Mouse (Mus musculus) embryonic facial prominence, embryonic 15.5 days (tissue): ENCODE data around the gene Rtl4. TPM values are rescaled to one million over a fixed set of nuclear protein-coding genes. Genes with fewer than 3 reads are reported as not detected.
A peak's percentile ranks its signal among the peaks of the same experiment; 100 is the strongest.

Experiments used
- ATAC-seq: fragments of 200-750 bp; cut with Nextera tagmentation; 2 replicates; pipeline ENCODE4 v1.8.0; 2017; ENCODE audit warnings: low read depth, moderate TSS enrichment; ENCODE audit not compliant: insufficient number of reproducible peaks, low FRiP score, low TSS enrichment
- H3K27ac ChIP-seq: fragments of 300-500 bp; sonication (generic); replicated peaks from 2 replicates; pipeline ENCODE4 v1.5.1; 2015; ENCODE audit warnings: mild to moderate bottlenecking, inconsistent platforms
- H3K27me3 ChIP-seq: fragments of 300-500 bp; sonication (generic); 2 replicates; pipeline ENCODE4 v1.6.1; 2015; ENCODE audit warnings: inconsistent platforms
- H3K36me3 ChIP-seq: fragments of 300-500 bp; sonication (generic); 2 replicates; pipeline ENCODE4 v1.6.1; 2015; ENCODE audit warnings: mild to moderate bottlenecking, inconsistent platforms
- H3K4me1 ChIP-seq: fragments of 300-500 bp; sonication (generic); 2 replicates; pipeline ENCODE4 v1.6.1; 2015; ENCODE audit warnings: inconsistent platforms
- H3K4me2 ChIP-seq: fragments of 300-500 bp; sonication (generic); replicated peaks from 2 replicates; pipeline ENCODE4 v1.6.1; 2015; ENCODE audit warnings: mild to moderate bottlenecking, inconsistent platforms
- H3K4me3 ChIP-seq: fragments of 300-500 bp; sonication (generic); replicated peaks from 2 replicates; pipeline ENCODE4 v1.5.1; 2015; ENCODE audit warnings: mild to moderate bottlenecking, inconsistent platforms
- H3K9ac ChIP-seq: fragments of 300-500 bp; sonication (generic); 2 replicates; pipeline ENCODE4 v1.6.1; 2015; ENCODE audit warnings: inconsistent platforms
- H3K9me3 ChIP-seq: fragments of 300-500 bp; sonication (generic); replicated peaks from 2 replicates; pipeline ENCODE4 v1.6.1; 2016; ENCODE audit warnings: inconsistent platforms
- WGBS: fragments of 180-500 bp; shearing (Covaris S2); methylation state at CpG from one replicate; pipeline ENCODE4 v1.1.7; 2015; 5-methylcytosine and 5-hydroxymethylcytosine counted together
- microRNA counts: library from miRNA; unstranded; fragments of <30 nt; microRNA quantifications from one replicate; lab custom pipeline; 2016
- microRNA-seq: library from miRNA; unstranded; fragments of <30 nt; microRNA quantifications from one replicate; pipeline ENCODE4, GENCODE M21; 2016; ENCODE audit warnings: borderline number of aligned reads
- polyA plus RNA-seq: library from polyadenylated mRNA; unstranded; fragments of >200 nt; fragmentation: Nextera tagmentation; extraction: Ambion mirVana; gene quantifications from 2 replicates; pipeline ENCODE4 v1.2.1, GENCODE M21; 2015

Rtl4 gene
- polyA plus RNA-seq, 1 experiment from 2014 or later: 0.75 TPM

DNA sequence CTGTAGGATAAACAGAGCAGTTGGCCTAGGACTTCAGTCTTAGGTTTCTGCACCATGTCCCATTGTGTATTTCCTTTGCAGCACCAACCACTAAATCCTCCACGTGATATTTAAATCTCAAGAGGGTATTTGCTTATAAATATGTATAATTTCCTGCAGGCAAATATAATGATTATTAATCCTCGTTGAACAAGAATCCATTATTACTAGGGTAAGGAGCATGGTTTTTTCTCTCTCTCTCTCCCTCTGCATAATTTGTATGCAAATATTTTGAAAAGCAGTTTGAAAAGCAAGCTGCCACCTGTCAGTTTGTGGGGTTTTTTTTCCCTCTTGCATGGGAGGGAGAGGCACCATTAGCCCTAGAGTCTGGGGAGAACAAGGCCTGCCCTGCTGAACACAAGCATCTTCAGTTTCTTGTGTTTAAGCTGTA lies 376.8 kb downstream of the Rtl4 start:
- Histone ChIP-seq H3K4me1 (no peaks in the 10 kb centered on the region), H3K27ac (no peak overlapping the region), H3K4me2 (no peak overlapping the region), H3K9me3 (no peaks in the 10 kb centered on the region), H3K36me3 (no peaks in the 10 kb centered on the region), H3K27me3 (no peaks in the 10 kb centered on the region), H3K4me3 (no peak overlapping the region), H3K9ac (no peak overlapping the region)
- ATAC-seq: no peak
- WGBS: 51% methylated on average over 2 of the region's 2 CpGs

DNA sequence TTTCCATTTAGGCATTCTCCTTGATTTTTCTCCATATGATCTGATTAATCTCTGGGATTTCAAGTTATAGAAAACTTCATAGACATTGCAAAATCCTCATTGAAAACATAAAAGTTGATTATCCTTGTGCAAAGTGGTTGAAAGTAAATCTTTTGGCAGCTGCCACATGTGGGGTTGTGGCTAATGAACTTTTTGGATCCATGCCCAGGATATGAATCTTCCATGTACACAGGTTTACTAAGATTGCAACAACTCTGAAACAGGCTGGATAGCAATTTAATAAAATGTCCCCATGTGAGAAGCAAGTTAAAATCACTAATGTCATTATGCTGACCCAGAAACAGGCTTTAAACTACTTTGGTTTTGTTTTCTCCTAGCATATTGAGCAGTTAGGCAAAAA lies 401.1 kb downstream of the Rtl4 start:
- Histone ChIP-seq H3K27ac (no peak overlapping the region), H3K36me3 (no peaks in the 10 kb centered on the region), H3K9me3 (no peaks in the 10 kb centered on the region), H3K9ac (no peak overlapping the region), H3K4me1 (no peaks in the 10 kb centered on the region), H3K27me3 (no peaks in the 10 kb centered on the region), H3K4me2 (no peak overlapping the region), H3K4me3 (no peak overlapping the region)
- ATAC-seq: no peak

DNA sequence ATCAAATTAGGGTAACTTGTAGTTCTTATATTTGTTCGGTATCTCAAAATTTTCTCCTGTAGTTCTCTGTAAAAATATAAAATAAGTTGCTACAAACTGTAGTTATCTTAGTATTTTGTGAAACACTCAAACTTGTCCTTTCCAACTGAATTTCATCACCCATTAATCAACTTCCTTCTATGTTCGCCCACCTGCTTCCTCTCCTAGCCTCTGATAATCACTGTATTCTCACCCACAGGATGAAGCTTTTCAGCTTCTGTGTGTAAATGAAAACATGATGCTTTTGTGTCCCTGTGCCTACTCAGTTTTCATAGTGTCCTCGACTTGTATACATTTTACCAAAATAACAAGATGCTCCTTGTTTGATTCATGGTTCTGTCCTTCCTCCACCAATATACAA lies 401.7 kb downstream of the Rtl4 start:
- WGBS: 71% methylated on average over 3 of the region's 3 CpGs
- H3K27me3 ChIP-seq: no peaks in the 10 kb centered on the region
- no peaks in the 10 kb centered on the region for H3K9me3 ChIP-seq
- H3K4me2 ChIP-seq: no peak overlapping the region
- H3K36me3 ChIP-seq: no peaks in the 10 kb centered on the region
- H3K9ac ChIP-seq: no peak overlapping the region
- no peaks in the 10 kb centered on the region for H3K4me1 ChIP-seq
- no peak overlapping the region for H3K27ac ChIP-seq
- no peak overlapping the region for H3K4me3 ChIP-seq
- ATAC-seq: no peak

DNA sequence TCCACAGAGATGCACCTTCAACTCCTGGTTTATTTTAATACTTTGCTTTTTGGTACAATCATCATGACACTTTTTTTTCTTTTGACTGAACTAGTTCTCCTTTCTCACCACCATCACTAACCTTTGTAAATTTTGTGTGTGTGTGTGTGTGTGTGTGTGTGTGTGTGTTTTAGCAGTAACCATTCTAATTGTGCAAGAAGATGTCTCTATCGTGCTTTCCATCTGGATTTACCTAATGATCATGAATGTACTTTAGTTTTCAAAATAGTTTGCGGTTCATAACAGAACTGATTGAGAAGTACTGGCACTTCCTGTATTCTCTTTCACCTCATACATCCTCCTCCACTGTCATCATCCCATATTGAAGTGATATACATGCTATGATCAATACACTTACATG lies 402.3 kb downstream of the Rtl4 start:
- Histone ChIP-seq H3K9me3 (no peaks in the 10 kb centered on the region), H3K4me2 (no peak overlapping the region), H3K4me3 (no peak overlapping the region), H3K27ac (no peak overlapping the region), H3K4me1 (no peaks in the 10 kb centered on the region), H3K9ac (no peak overlapping the region), H3K36me3 (no peaks in the 10 kb centered on the region), H3K27me3 (no peaks in the 10 kb centered on the region)
- ATAC-seq: no peak
- 85% methylated on average over 2 of the region's 2 CpGs for WGBS

MicroRNAs encoded within 50 kb of the gene (microRNA counts, 519-probe panel; counts per million panel counts)
- microRNA mmu-miR-3472 (lab: Ali Mortazavi, UCI): 1,664 counts per million, percentile 18 among the panel's probes with 10 or more counts

Small RNAs within 50 kb of the gene (microRNA-seq; reads per million reads assigned to microRNA genes)
- gene Mir3472: not detected

Other genes with a start within 250 kb of the Rtl4 start
- not detected in 2 replicates for gene Trpc5os, start 232.3 kb upstream of the Rtl4 start, polyA plus RNA-seq
- 0.30 and 0.45 TPM in 2 replicates for gene Trpc5, start 727 bp upstream of the Rtl4 start, polyA plus RNA-seq